Mouse (Mus musculus) naive thymus-derived CD4-positive, alpha-beta T cell, adult 2 months (primary cell): Measurements from ENCODE around the gene Olfr1466.

ENCODE experiments used
- DNase-seq: peaks from one replicate; pipeline ENCODE4 v3.0.0-alpha.2; 2011; ENCODE audit warnings: low read depth

The Olfr1466 gene

DNA sequence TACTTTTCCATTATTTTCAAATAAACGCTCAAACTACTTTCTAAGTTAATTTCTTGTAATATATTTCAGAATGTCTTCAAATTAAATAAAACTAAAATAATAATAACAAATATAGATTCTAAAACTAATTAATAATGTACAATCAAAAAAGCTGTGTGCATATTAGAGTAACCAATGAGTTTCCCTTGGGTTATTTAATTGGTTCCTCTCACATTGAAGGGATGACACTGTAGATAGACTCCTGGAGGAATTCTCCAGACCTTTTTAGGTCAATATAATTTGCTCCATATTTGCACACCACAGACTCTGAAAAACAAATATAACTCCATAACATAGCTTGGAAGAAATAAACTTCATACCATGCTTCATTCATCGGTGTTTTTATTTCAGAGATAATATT lies at the start of gene Olfr1466:
Olfr1466 (plus strand) TSS at position 301 of the 400 bp plus-strand sequence.
- no peak for DNase-seq

DNA sequence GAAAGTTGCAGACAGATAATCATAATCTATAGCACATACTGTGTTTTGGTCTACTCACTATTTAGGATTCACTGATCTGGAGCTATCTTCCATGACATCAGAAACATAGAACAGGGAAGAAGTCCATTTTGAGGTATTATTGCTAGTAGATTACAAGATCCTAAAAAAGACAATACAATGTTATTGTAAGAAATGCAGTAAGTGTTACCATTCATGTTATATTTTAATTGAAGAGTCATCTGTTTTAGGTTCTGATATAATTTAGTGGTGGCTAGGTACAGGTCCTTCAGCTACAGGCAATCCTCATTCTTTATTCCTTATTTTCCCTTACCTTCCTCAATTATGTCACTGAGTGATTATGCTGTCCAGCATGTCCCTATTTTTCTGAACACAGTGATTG lies 23.2 kb upstream of the Olfr1466 start, which contains the start of gene Olfr1465:
Olfr1465 (minus strand) TSS at position 101 of the 400 bp plus-strand sequence.
- no peak for DNase-seq

DNA sequence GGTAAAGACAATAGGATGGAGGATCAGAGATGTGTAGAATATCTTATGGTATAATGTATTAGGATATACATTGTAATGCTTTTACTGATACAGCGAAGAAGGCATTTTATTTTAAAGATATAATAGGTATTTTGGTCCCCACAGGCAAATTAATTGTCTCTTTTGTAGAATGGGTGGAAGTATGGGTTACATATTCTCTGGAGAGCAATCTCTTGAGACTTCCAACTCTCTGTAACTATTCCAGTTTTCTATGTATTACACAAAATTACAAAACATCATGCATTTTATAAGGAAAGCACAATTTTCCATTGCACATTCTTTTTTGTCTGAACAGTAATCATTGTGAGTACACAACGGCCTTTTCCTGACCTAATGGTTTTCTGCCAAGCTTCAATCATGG lies 23.3 kb downstream of the Olfr1466 start, which contains the start of gene Olfr1467:
Olfr1467 (plus strand) TSS at position 301 of the 400 bp plus-strand sequence.
- DNase-seq: no peak
